In the genomic region with DNA sequence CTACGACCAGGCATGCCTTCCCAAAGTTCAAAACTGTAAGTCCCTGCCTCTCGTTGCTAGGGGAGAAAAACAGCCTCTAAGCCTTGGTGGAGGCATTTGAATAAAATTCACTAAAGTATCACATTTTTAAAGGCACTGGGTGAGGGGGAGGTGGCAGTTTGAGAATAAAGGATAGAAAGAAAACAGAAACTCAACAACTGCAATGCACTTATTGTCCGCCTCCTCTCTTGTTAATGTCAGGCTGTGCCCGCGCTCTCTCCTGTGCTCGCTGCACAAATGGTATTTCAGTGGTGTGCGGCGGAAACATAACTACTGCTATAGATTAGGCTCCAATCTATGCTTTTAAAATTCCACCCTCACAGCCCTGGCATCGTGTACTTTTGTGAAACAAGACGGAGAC, we compare ENCODE assay signal across 12 mouse cellular contexts. TPM values are rescaled to one million over a fixed set of nuclear protein-coding genes. Genes with fewer than 3 reads are reported as not detected.
DNase-seq lines count a peak whose midpoint lies in the region; ATAC-seq and TF ChIP-seq lines count a peak whose summit lies in the region.
"Had no signal": no experiment of that assay in that cellular context is flagged by ENCODE, and none has a peak within 500 bp of the region (broad histone marks: within the 10 kb centered on the region; RNA-seq: fewer than 3 reads in every experiment).

No protein-coding gene starts in this region.

- 14% methylated on average over 10 of the region's 10 CpGs for WGBS in forebrain, postnatal 0 days

- no peak for TF ChIP-seq CTCF in forebrain, postnatal 0 days (IDR thresholded peaks at IDR 0.05; ENCODE audit: low read depth)

- H3K27me3 ChIP-seq in forebrain, postnatal 0 days (ENCODE audit: insufficient read depth, low read length): no peaks in the 10 kb centered on the region
- H3K27me3 ChIP-seq: liver, embryonic 15.5 days had no signal

- no peak overlapping the region for H3K9ac ChIP-seq in forebrain, postnatal 0 days
- H3K9ac ChIP-seq: liver, embryonic 15.5 days had no signal

- H3K4me1 ChIP-seq in forebrain, postnatal 0 days (ENCODE audit: insufficient read depth): no peaks in the 10 kb centered on the region
- H3K4me1 ChIP-seq: liver, embryonic 15.5 days had no signal

- H3K36me3 ChIP-seq in forebrain, postnatal 0 days (ENCODE audit: insufficient read depth): peaks cover 22% of the 10 kb centered on the region; the same call in 1 of the 2 replicates
- H3K36me3 ChIP-seq: liver, embryonic 15.5 days had no signal

- peak; percentile 13 for DNase-seq in retina, embryonic 14.5 days (ENCODE audit: low spot score)
- no peak for DNase-seq in retina, postnatal 1 day
- no peak for DNase-seq in forebrain, postnatal 0 days
- DNase-seq in left cerebral cortex, postnatal 36 days (ENCODE audit: low spot score in 2 of 2): peak; percentile 33 to 38
- DNase-seq in right cerebral cortex, postnatal 25 days: peak; percentile 44
- DNase-seq in B cell, adult 2 months: no peak
- DNase-seq in adrenal gland, adult 18-20 months (ENCODE audit: low spot score in 2 of 2): no peak
- DNase-seq in cerebellum, adult 18-20 months: no peak
- DNase-seq: thymus, postnatal 36 days had no signal

- ATAC-seq in forebrain, postnatal 0 days: peak; percentile 14; the same call in 1 of the 2 replicates
- ATAC-seq: activated CD4-positive, CD25-positive, alpha-beta regulatory T cell, adult 4 months had no signal

- H3K27ac ChIP-seq in forebrain, postnatal 0 days (ENCODE audit: low read depth, low read length): 0 out of 2 replicates have a peak overlapping the region, but pooled peaks have one; percentile 9
- H3K27ac ChIP-seq: kidney, postnatal 0 days; liver, embryonic 15.5 days had no signal

- intact Hi-C loops in left cerebral cortex, postnatal 36 days (cut with DNase I): loop anchor here (5.0 kb wide), 1 partner anchor 42 kb away; no protein-coding TSS in a partner anchor

- no peaks in the 10 kb centered on the region for H3K9me3 ChIP-seq in forebrain, postnatal 0 days (ENCODE audit: low read length)
- H3K9me3 ChIP-seq: liver, embryonic 15.5 days had no signal

- H3K4me3 ChIP-seq in forebrain, postnatal 0 days (ENCODE audit: low read depth, low read length): no peak overlapping the region
- H3K4me3 ChIP-seq: liver, embryonic 15.5 days had no signal

- H3K4me2 ChIP-seq in forebrain, postnatal 0 days (ENCODE audit: low read depth): no peak overlapping the region
- H3K4me2 ChIP-seq: liver, embryonic 15.5 days had no signal

RNA-seq across cellular contexts. Expression of gene Ptpdc1, which starts 31.4 kb away (rescaled TPM):
- total RNA-seq in forebrain, postnatal 0 days (2014; rRNA removed): 19.5 and 36.4 TPM in 2 replicates
- 8.5 and 12.4 TPM in 2 replicates for polyA plus RNA-seq in forebrain, postnatal 0 days (2015; fragmentation: Nextera tagmentation; extraction: Ambion mirVana)
- 10 to 100 TPM; 23.5 to 28.9 TPM for total RNA-seq in left cerebral cortex, postnatal 36 days (2021)
- 1 to 10 TPM; 5.0 to 6.3 TPM for total RNA-seq in adrenal gland, adult 18-20 months (2021)

Comparison
In these comparisons a context has a peak if more than half of its experiments do, and no peak if none do; other contexts are left out.
1. DNase-seq: peak in retina, embryonic 14.5 days (single experiment), left cerebral cortex, postnatal 36 days (2 of 2) and right cerebral cortex, postnatal 25 days (single experiment); none in retina, postnatal 1 day (single experiment), forebrain, postnatal 0 days (single experiment), B cell, adult 2 months (0 of 2), adrenal gland, adult 18-20 months (0 of 2) and cerebellum, adult 18-20 months (0 of 2).